Mouse (Mus musculus) heart, adult 2 months (tissue): ENCODE measurements around the gene Stpg1.

Source experiments
- CTCF ChIP-seq: fragments of 200-600 bp; IDR thresholded peaks from 2 replicates; pipeline ENCODE4 v1.8.1; 2022; ENCODE audit warnings: antibody characterized with exemption, mild to moderate bottlenecking, moderate library complexity
- POLR2A ChIP-seq: fragments of 200-500 bp; IDR thresholded peaks from 2 replicates; pipeline ENCODE4 v1.6.1; 2011; ENCODE audit warnings: mild to moderate bottlenecking, low read depth, low read length, control low read depth; ENCODE audit not compliant: insufficient read depth

DNA sequence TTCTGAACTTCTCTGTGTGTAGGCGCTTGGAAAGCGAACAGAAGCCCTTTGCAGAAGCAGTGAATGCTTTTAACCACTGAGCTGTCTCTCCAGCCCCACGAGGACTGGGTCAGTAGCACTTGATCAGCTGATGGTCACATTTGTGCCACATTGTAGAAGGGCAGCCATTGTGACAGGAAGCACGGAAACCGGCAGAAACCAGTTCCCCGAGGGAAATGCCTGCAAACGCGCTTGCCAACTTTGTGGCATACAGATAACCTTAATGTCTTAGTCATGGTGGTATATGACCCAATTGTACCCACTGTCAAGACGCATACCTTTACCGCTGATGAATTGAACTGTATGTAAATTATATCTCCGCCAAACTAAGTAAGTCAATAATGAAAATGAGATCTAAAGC, 11.2 kb downstream of the Stpg1 start:
- TF ChIP-seq CTCF (no peak), POLR2A (no peak)
